Mouse (Mus musculus) frontal cortex, postnatal 14 days (tissue): ENCODE results near the gene H2al2a.
A peak's percentile ranks its signal among the peaks of the same experiment; 100 is the strongest.
"Not testable (repeated sequence)": the region's sequence is repeated elsewhere in the genome, so short reads cannot be mapped to it uniquely, and the experiment has no call there.

ENCODE experiments used
- DNase-seq, 2 experiments: peaks; one replicate each; pipeline ENCODE4 v3.0.0; 2022; ENCODE audit warnings: low spot score in 2 of 2

The H2al2a gene

GRCm38 (mm10) chr2:18028140-18029021 lies 31.6 kb upstream of the H2al2a start:
- peak; percentile 72 to 74 for DNase-seq

GRCm38 (mm10) chr2:18027448-18028139 lies 30.8 kb upstream of the H2al2a start:
- peak; percentile 87 to 94 for DNase-seq

- no peak for DNase-seq
Observed at GRCm38 (mm10) chr2:18026116-18026947, 29.6 kb upstream of the H2al2a start.

- DNase-seq: no peak
Observed at GRCm38 (mm10) chr2:18025781-18026115, 29.0 kb upstream of the H2al2a start.

- no peak for DNase-seq
Observed at GRCm38 (mm10) chr2:18025116-18025515, 28.4 kb upstream of the H2al2a start.

GRCm38 (mm10) chr2:18022886-18023285 lies 26.1 kb upstream of the H2al2a start:
- DNase-seq: no peak

GRCm38 (mm10) chr2:18019122-18019521 lies 22.4 kb upstream of the H2al2a start:
- DNase-seq: no peak

- DNase-seq: no peak
Observed at GRCm38 (mm10) chr2:18017321-18017720, 20.6 kb upstream of the H2al2a start.

- DNase-seq: no peak
Observed at GRCm38 (mm10) chr2:18016639-18017038, 19.9 kb upstream of the H2al2a start.

GRCm38 (mm10) chr2:18015581-18015980 lies 18.8 kb upstream of the H2al2a start:
- DNase-seq: no peak

- no peak for DNase-seq
Observed at GRCm38 (mm10) chr2:18012866-18013265, 16.1 kb upstream of the H2al2a start.

GRCm38 (mm10) chr2:18011226-18011625 lies 14.5 kb upstream of the H2al2a start:
- DNase-seq: no peak

- DNase-seq: no peak
Observed at GRCm38 (mm10) chr2:18005137-18005536, 8.4 kb upstream of the H2al2a start.

GRCm38 (mm10) chr2:18004286-18004685 lies 7.5 kb upstream of the H2al2a start:
- no peak for DNase-seq

GRCm38 (mm10) chr2:18002306-18002705 lies 5.5 kb upstream of the H2al2a start:
- DNase-seq: no peak

GRCm38 (mm10) chr2:17989562-17989961 lies 7.2 kb downstream of the H2al2a start:
- DNase-seq: no peak

- no peak for DNase-seq
Observed at GRCm38 (mm10) chr2:17989115-17989514, 7.6 kb downstream of the H2al2a start.

- DNase-seq: no peak
Observed at GRCm38 (mm10) chr2:17986694-17987093, 10.1 kb downstream of the H2al2a start.

- DNase-seq: no peak
Observed at GRCm38 (mm10) chr2:17984774-17985173, 12.0 kb downstream of the H2al2a start.

- no peak for DNase-seq
Observed at GRCm38 (mm10) chr2:17982747-17983146, 14.0 kb downstream of the H2al2a start.

- no peak for DNase-seq
Observed at GRCm38 (mm10) chr2:17978706-17979105, 18.1 kb downstream of the H2al2a start.

- DNase-seq: not testable (repeated sequence)
Observed at GRCm38 (mm10) chr2:17978251-17978650, 18.5 kb downstream of the H2al2a start.
